Mouse (Mus musculus) heart, embryonic 11.5 days (tissue): ENCODE data around the gene Arhgef3. TPM values are rescaled to one million over a fixed set of nuclear protein-coding genes. Genes with fewer than 3 reads are reported as not detected.

ENCODE experiments used
- ATAC-seq: fragments of 200-750 bp; cut with Nextera tagmentation; replicated peaks from 2 replicates; pipeline ENCODE4 v1.8.0; 2017; ENCODE audit warnings: moderate library complexity; ENCODE audit not compliant: insufficient number of reproducible peaks, low FRiP score, low TSS enrichment
- H3K27ac ChIP-seq: fragments of 300-500 bp; sonication (generic); 2 replicates; pipeline ENCODE4 v1.5.1; 2014; ENCODE audit warnings: mild to moderate bottlenecking, low read depth, low read length
- H3K27me3 ChIP-seq: fragments of 300-500 bp; sonication (generic); 2 replicates; pipeline ENCODE4 v1.6.1; 2014; ENCODE audit warnings: mild to moderate bottlenecking, low read length, mixed read lengths; ENCODE audit not compliant: control insufficient read depth, insufficient read depth
- H3K36me3 ChIP-seq: fragments of 300-500 bp; sonication (generic); 2 replicates; pipeline ENCODE4 v1.6.1; 2014; ENCODE audit warnings: mild to moderate bottlenecking, low read length, moderate library complexity, mixed read lengths; ENCODE audit not compliant: control insufficient read depth, insufficient read depth
- H3K4me1 ChIP-seq: fragments of 300-500 bp; sonication (generic); 2 replicates; pipeline ENCODE4 v1.6.1; 2014; ENCODE audit warnings: low read length; ENCODE audit not compliant: control insufficient read depth, insufficient read depth
- H3K4me2 ChIP-seq: fragments of 300-500 bp; sonication (generic); 2 replicates; pipeline ENCODE4 v1.6.1; 2014; ENCODE audit warnings: mild to moderate bottlenecking, moderate library complexity
- H3K4me3 ChIP-seq: fragments of 300-500 bp; sonication (generic); 2 replicates; pipeline ENCODE4 v1.5.1; 2014; ENCODE audit warnings: low read depth, low read length
- H3K9ac ChIP-seq: fragments of 300-500 bp; sonication (generic); 2 replicates; pipeline ENCODE4 v1.6.1; 2014; ENCODE audit warnings: mild to moderate bottlenecking, low read depth, low read length, moderate library complexity
- H3K9me3 ChIP-seq: fragments of 300-500 bp; sonication (generic); replicated peaks from 2 replicates; pipeline ENCODE4 v1.6.1; 2016; ENCODE audit warnings: low read length; ENCODE audit not compliant: control insufficient read depth
- WGBS: fragments of 180-500 bp; shearing (Covaris S2); extraction: QIAGEN DNeasy Blood & Tissue Kit; methylation state at CpG from one replicate; pipeline ENCODE4 v1.1.7; 2014; ENCODE audit not compliant: insufficient replicate concordance; 5-methylcytosine and 5-hydroxymethylcytosine counted together
- polyA plus RNA-seq: library from polyadenylated mRNA; unstranded; fragments of >200 nt; fragmentation: Nextera tagmentation; extraction: Ambion mirVana; gene quantifications from 2 replicates; pipeline ENCODE4 v1.2.1, GENCODE M21; 2014

Gene Arhgef3
- polyA plus RNA-seq, 1 experiment from 2014 or later, result 10.1 TPM

DNA sequence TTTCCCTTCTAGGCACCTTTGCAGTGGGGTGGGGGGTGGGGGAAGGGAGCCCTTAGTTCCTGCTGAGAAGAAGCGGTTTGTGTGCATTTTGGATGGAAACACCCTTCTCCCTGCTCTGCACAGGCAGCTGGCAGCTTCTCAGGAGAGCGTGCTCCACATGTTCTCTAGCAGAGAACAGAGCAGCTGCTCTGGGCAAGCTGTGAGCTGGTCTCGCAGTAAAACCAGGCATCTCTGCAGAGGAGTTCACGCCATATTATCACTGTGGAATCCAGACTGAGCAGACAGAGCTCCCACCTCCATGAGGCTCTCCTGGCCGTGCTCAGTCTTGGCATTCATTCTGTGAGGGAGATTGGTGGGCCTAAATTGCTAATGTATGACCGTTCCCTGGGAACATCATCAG lies 12.0 kb upstream of the Arhgef3 start:
- no peak overlapping the region for H3K27ac ChIP-seq
- no peaks in the 10 kb centered on the region for H3K27me3 ChIP-seq
- no peak overlapping the region for H3K4me2 ChIP-seq
- whole genome bisulfite sequencing, result 71% methylated on average over 6 of the region's 6 CpGs
- H3K9me3 ChIP-seq, result no peaks in the 10 kb centered on the region
- H3K4me1 ChIP-seq, result peaks cover 3% of the 10 kb centered on the region; the same call in 1 of the 2 replicates
- no peak overlapping the region for H3K9ac ChIP-seq
- no peak overlapping the region for H3K4me3 ChIP-seq
- no peaks in the 10 kb centered on the region for H3K36me3 ChIP-seq
- ATAC-seq, result no peak

GRCm38 (mm10) chr14:27105731-27106457 lies 8.8 kb upstream of the Arhgef3 start:
- Histone ChIP-seq H3K36me3 (no peaks in the 10 kb centered on the region), H3K9ac (no peak overlapping the region), H3K27me3 (no peaks in the 10 kb centered on the region), H3K9me3 (no peaks in the 10 kb centered on the region), H3K4me3 (no peak overlapping the region), H3K4me1 (peaks cover 3% of the 10 kb centered on the region), H3K27ac (no peak overlapping the region), H3K4me2 (no peak overlapping the region)
- 68% methylated on average over 12 of the region's 12 CpGs for WGBS
- ATAC-seq, result no peak

DNA sequence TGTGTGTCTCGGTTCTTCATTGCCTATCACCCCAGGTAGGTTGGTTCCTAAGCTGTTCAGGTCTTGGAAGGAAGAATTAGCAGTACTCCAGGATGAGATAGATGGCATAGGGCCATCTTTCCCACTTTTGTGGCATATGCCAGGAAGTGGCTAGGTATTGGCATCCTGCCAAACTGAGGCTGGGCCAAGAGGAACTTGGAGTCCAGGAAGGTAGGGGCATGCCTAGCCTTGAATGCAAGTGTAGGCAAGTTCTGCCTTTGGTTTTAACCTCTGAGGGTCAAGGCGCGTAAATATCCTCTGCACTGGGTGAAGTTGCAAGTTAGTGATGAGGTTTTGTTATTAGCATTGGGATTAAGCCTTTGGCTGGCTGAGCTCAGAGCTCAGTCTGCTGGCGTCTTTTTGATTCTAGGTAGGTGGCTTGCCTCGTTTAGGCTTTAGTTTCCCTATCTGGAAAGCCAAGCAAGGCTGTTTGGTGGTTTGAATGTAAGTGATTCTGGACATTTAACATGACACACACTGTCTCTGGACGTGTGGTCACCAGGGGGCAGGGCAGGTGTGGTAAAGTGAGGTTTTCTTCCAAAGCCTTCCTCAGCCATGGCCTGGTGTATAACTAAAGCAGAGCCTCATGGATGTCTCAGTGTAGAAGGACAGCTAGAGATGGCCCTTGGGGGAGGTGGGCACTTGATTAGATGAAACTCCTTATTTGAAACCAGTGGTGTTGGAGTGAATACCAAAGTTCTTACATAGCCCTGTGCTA lies 5.8 kb upstream of the Arhgef3 start:
- Histone ChIP-seq H3K27ac (no peak overlapping the region), H3K36me3 (no peaks in the 10 kb centered on the region), H3K4me3 (no peak overlapping the region), H3K9me3 (no peaks in the 10 kb centered on the region), H3K4me1 (peaks cover 3% of the 10 kb centered on the region), H3K9ac (no peak overlapping the region), H3K4me2 (no peak overlapping the region), H3K27me3 (no peaks in the 10 kb centered on the region)
- ATAC-seq, result no peak
- WGBS, result 59% methylated on average over 6 of the region's 6 CpGs

DNA sequence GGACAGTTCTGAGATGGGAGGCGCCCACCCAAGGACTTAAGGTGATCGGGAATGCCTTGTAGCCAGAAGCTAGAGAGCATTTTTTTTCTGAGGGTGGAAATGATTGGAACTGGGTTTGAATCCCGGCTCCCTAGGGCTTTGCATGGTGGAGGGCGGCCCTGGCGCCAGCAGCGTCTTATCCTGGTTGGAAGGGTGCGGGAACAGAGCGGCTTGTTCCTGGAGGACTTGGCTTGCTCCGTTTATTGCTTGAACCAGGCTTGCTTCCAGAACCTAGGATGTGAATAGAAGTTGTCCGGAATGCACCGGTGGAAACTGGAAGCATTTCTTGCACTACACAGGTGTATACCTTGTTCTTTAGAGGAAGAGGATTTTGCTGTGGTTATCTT lies 569 bp downstream of the Arhgef3 start:
- WGBS, result 17% methylated on average over 11 of the region's 11 CpGs
- Histone ChIP-seq H3K36me3 (no peaks in the 10 kb centered on the region), H3K4me3 (peak overlapping the region; percentile 48), H3K4me2 (peak overlapping the region; percentile 86), H3K9ac (peak overlapping the region; percentile 40; the same call in 1 of the 2 replicates), H3K27me3 (peaks cover 14% of the 10 kb centered on the region; the same call in 1 of the 2 replicates), H3K9me3 (no peaks in the 10 kb centered on the region), H3K27ac (no peak overlapping the region), H3K4me1 (no peaks in the 10 kb centered on the region)
- no peak for ATAC-seq

- H3K9me3 ChIP-seq, result no peaks in the 10 kb centered on the region
- no peaks in the 10 kb centered on the region for H3K4me1 ChIP-seq
- no peak for ATAC-seq
- no peak overlapping the region for H3K4me3 ChIP-seq
- 0 out of 2 replicates have a peak overlapping the region, but pooled peaks have one; percentile 3 for H3K9ac ChIP-seq
- WGBS, result 54% methylated on average over 6 of the region's 6 CpGs
- no peaks in the 10 kb centered on the region for H3K36me3 ChIP-seq
- peak overlapping the region; percentile 86 for H3K4me2 ChIP-seq
- H3K27ac ChIP-seq, result no peak overlapping the region
- peaks cover 14% of the 10 kb centered on the region; the same call in 1 of the 2 replicates for H3K27me3 ChIP-seq
Observed at GRCm38 (mm10) chr14:27115991-27116390, 1.3 kb downstream of the Arhgef3 start.

- no peak overlapping the region for H3K4me2 ChIP-seq
- 72% methylated on average over 4 of the region's 4 CpGs for WGBS
- H3K27ac ChIP-seq, result no peak overlapping the region
- H3K36me3 ChIP-seq, result no peaks in the 10 kb centered on the region
- peaks cover 14% of the 10 kb centered on the region; the same call in 1 of the 2 replicates for H3K27me3 ChIP-seq
- no peak for ATAC-seq
- H3K4me3 ChIP-seq, result no peak overlapping the region
- no peaks in the 10 kb centered on the region for H3K9me3 ChIP-seq
- H3K4me1 ChIP-seq, result no peaks in the 10 kb centered on the region
- H3K9ac ChIP-seq, result no peak overlapping the region
Observed at GRCm38 (mm10) chr14:27116577-27117165, 2.0 kb downstream of the Arhgef3 start.

DNA sequence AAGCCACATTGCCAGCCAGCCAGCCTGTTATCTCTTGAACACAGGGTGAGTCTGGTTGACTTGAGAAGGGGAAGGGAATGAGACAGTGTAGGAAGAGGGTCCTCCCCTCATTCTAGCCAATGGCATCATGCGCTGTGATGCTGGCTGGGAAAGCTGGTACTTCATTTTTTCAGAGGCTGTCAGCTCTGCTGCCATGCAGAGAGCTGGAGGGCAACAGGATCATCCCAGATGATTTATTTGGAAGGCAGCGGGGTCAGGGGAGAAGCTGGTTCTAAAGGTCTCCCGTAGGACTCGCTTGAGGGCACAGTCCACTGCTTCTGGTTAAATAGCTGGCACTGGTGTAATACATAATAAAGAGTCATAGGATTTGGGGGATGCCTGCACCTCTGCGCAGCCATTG lies 3.8 kb downstream of the Arhgef3 start:
- Histone ChIP-seq H3K27me3 (peaks cover 14% of the 10 kb centered on the region; the same call in 1 of the 2 replicates), H3K27ac (no peak overlapping the region), H3K4me2 (no peak overlapping the region), H3K4me3 (no peak overlapping the region), H3K4me1 (peaks cover 6% of the 10 kb centered on the region), H3K9me3 (no peaks in the 10 kb centered on the region), H3K36me3 (no peaks in the 10 kb centered on the region), H3K9ac (no peak overlapping the region)
- no peak for ATAC-seq
- WGBS, result 84% methylated on average over 5 of the region's 5 CpGs

DNA sequence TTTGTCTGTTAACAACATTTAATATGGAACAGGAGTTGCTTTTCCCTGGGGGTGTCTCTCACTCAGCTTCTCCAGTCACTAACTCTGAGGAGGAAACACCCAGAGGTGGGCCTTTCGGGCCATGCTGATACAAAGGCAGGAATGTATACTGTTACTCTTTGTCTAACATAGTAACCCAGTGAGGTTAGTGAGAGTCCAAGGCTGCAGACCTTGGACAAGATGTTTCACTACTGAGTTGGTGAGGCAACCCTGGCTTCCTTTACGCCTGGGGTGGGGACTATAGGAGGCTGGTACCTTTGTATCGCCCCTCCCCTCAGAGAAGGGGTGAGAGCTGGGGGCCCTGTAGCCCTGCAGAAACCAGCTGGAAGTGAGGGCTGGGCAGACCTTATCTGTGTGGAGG lies 7.9 kb downstream of the Arhgef3 start:
- H3K9me3 ChIP-seq, result no peaks in the 10 kb centered on the region
- no peak for ATAC-seq
- no peak overlapping the region for H3K4me2 ChIP-seq
- no peak overlapping the region for H3K4me3 ChIP-seq
- 67% methylated on average over 3 of the region's 3 CpGs for WGBS
- H3K4me1 ChIP-seq, result peaks cover 8% of the 10 kb centered on the region
- 0 out of 2 replicates have a peak, but pooled peaks cover 7% of the 10 kb centered on the region for H3K27me3 ChIP-seq
- no peak overlapping the region; the same call in 1 of the 2 replicates for H3K9ac ChIP-seq
- H3K36me3 ChIP-seq, result no peaks in the 10 kb centered on the region
- H3K27ac ChIP-seq, result no peak overlapping the region
